Mouse (Mus musculus): ENCODE results near the gene Alpl.

- TF ChIP-seq CTCF (IDR thresholded peaks at IDR 0.05; ENCODE audit: control insufficient read depth, insufficient read depth, insufficient replicate concordance, low read depth, low read length) (no peak), POLR2A (IDR thresholded peaks at IDR 0.05; ENCODE audit: control insufficient read depth, low read depth, low read length) (no peak)
These were observed 12.5 kb downstream of the Alpl start for GRCm38 (mm10) chr4:137783541-137784191.

Measured in testis, adult 2 months (tissue).